Mouse (Mus musculus) myocyte (in vitro differentiated cells): ENCODE measurements at regions not wholly inside any gene's neighbourhood (a gene's known extent, or its start where the extent isn't known, plus 50 kb on each side); places are given as distances from the start of the nearest gene placed in this dataset.

ENCODE experiments used
- CEBPB ChIP-seq: IDR thresholded peaks from 2 replicates; pipeline ENCODE4 v1.6.1; 2011; ENCODE audit warnings: mild to moderate bottlenecking, moderate library complexity; ENCODE audit not compliant: poor library complexity, insufficient read depth, severe bottlenecking
- MAX ChIP-seq: IDR thresholded peaks from one replicate; pipeline ENCODE4 v1.6.1; 2011; ENCODE audit warnings: low read depth, mild to moderate bottlenecking, control low read depth
- MYOD1 ChIP-seq, 3 experiments: IDR thresholded peaks; one replicate each; pipeline ENCODE4 v1.6.1; 2011; ENCODE audit warnings: control low read depth in 2 of 3, low read depth in 2 of 3, mild to moderate bottlenecking in 2 of 3, moderate library complexity in 1 of 3; ENCODE audit not compliant: insufficient read length in 2 of 3, control insufficient read depth in 1 of 3
- MYOG ChIP-seq, 3 experiments: IDR thresholded peaks; one replicate each; pipeline ENCODE4 v1.6.1; 2011; ENCODE audit warnings: control low read depth in 2 of 3, low read depth in 2 of 3, mild to moderate bottlenecking in 2 of 3; ENCODE audit not compliant: insufficient read length in 2 of 3, control insufficient read depth in 1 of 3, insufficient read depth in 1 of 3
- POLR2A ChIP-seq: IDR thresholded peaks from one replicate; pipeline ENCODE4 v1.6.1; 2011; ENCODE audit warnings: low read depth, mild to moderate bottlenecking, control low read depth, moderate library complexity; ENCODE audit not compliant: insufficient read length
- POLR2AphosphoS2 ChIP-seq: IDR thresholded peaks from one replicate; pipeline ENCODE4 v1.6.1; 2011; ENCODE audit warnings: low read depth, control low read depth; ENCODE audit not compliant: insufficient read length
- REST ChIP-seq: IDR thresholded peaks from one replicate; pipeline ENCODE4 v1.6.1; 2011; ENCODE audit warnings: mild to moderate bottlenecking, control low read depth, moderate library complexity; ENCODE audit not compliant: insufficient read depth, insufficient read length
- USF1 ChIP-seq: IDR thresholded peaks from one replicate; pipeline ENCODE4 v1.6.1; 2011; ENCODE audit warnings: low read depth, mild to moderate bottlenecking, control low read depth, moderate library complexity

DNA sequence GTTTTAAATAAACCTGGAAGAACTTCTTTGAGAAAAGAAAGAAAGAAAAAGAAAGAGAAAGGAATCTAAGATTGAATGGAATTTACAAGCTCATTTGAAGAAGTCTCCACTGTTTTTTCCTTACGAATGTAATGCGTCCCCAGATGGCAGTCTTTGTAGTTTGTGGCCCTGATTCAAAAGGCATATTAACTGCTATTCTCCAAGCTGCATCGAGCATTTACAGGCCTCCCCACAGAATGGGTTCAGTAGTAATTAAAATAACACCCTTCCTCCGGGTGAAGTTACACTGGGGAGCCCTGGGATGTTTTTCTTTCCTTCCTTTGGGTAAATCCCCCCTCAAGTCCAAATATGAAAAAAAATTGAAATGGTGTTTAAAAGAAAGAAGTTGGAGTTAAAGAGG lies 211.2 kb upstream of the Ferd3l start:
- no peak for TF ChIP-seq POLR2A
- TF ChIP-seq MAX, result no peak
- no peak for TF ChIP-seq MYOG (IDR thresholded peaks at IDR 0.05; ENCODE audit: control insufficient read depth in 1 of 3, insufficient read depth in 1 of 3, insufficient read length in 2 of 3, low read depth in 2 of 3)
- no peak for TF ChIP-seq CEBPB
- TF ChIP-seq MYOD1 (IDR thresholded peaks at IDR 0.05; ENCODE audit: control insufficient read depth in 1 of 3, insufficient read length in 2 of 3, low read depth in 2 of 3), result no peak
- no peak for TF ChIP-seq POLR2AphosphoS2
- no peak for TF ChIP-seq REST
- no peak for TF ChIP-seq USF1
